Mouse (Mus musculus): ENCODE measurements around the gene Mmd2.
A peak's percentile ranks its signal among the peaks of the same experiment; 100 is the strongest.

Gene Mmd2

GRCm38 (mm10) chr5:142547066-142547465 lies 61.5 kb downstream of the Mmd2 start:
- no peak for DNase-seq (ENCODE audit: low read depth, low spot score)

- no peak for DNase-seq (ENCODE audit: low read depth, low spot score)
Observed at GRCm38 (mm10) chr5:142546344-142546743, 62.3 kb downstream of the Mmd2 start.

- no peak for DNase-seq (ENCODE audit: low read depth, low spot score)
Observed at GRCm38 (mm10) chr5:142545014-142545795, 63.4 kb downstream of the Mmd2 start.

GRCm38 (mm10) chr5:142537286-142537685 lies 71.3 kb downstream of the Mmd2 start:
- no peak for DNase-seq (ENCODE audit: low read depth, low spot score)

GRCm38 (mm10) chr5:142535388-142535787 lies 73.2 kb downstream of the Mmd2 start:
- no peak for DNase-seq (ENCODE audit: low read depth, low spot score)

- no peak for DNase-seq (ENCODE audit: low read depth, low spot score)
Observed at GRCm38 (mm10) chr5:142529915-142530314, 78.7 kb downstream of the Mmd2 start, which contains the start of gene Papolb. Papolb (minus strand) TSS chr5:142530076.

GRCm38 (mm10) chr5:142524711-142525464 lies 83.7 kb downstream of the Mmd2 start:
- no peak for DNase-seq (ENCODE audit: low read depth, low spot score)

GRCm38 (mm10) chr5:142521195-142521866 lies 87.3 kb downstream of the Mmd2 start:
- peak; percentile 58 for DNase-seq (ENCODE audit: low read depth, low spot score)

GRCm38 (mm10) chr5:142520360-142520759 lies 88.2 kb downstream of the Mmd2 start:
- no peak for DNase-seq (ENCODE audit: low read depth, low spot score)

- DNase-seq (ENCODE audit: low read depth, low spot score) = no peak
Observed at GRCm38 (mm10) chr5:142518973-142519372, 89.6 kb downstream of the Mmd2 start.
